Mouse (Mus musculus) bone marrow, adult 2 months (tissue): ENCODE data around the gene Pdzrn3.

ENCODE experiments used
- CTCF ChIP-seq: fragments of 200-500 bp; IDR thresholded peaks from 2 replicates; pipeline ENCODE4 v1.5.1; 2011; ENCODE audit warnings: low read length, control low read depth; ENCODE audit not compliant: control insufficient read depth, insufficient read depth
- POLR2A ChIP-seq: fragments of 200-500 bp; IDR thresholded peaks from 2 replicates; pipeline ENCODE4 v1.6.1; 2011; ENCODE audit warnings: low read depth, mild to moderate bottlenecking, control low read depth, low read length, borderline replicate concordance; ENCODE audit not compliant: control insufficient read depth

GRCm38 (mm10) chr6:101329499-101329898, 48.2 kb downstream of the Pdzrn3 start:
- TF ChIP-seq POLR2A (no peak), CTCF (no peak)
